17 mouse cellular contexts compared by ENCODE assay signal in the genomic region with DNA sequence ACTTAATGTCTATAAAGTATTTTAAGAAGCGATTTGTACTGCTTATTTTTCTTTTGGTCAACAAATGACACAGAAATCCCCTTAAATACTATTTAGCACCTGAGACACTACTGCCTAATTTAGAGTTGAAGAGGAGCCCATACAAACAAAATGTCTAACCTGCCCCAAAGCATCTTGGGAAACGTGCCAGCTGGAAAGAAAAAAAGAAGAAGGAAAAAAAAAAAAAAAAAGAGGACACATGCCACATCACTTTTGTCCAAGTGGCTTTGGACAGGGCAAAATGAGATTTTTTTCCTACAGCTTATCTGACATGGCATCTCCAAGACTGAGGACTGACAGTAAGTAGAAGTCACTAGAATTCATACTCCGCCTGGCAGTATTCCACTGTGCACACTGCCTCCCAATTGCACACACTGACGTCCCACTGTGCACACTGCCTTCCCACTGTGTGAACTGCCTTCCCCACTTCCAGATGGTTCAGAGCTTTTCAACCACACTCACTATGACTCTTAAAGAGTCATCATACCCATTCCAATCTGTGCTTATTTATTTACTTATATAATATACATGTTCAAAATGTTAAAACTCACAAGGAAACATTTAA.
"Had no signal": no experiment of that assay in that cellular context is flagged by ENCODE, and none has a peak within 500 bp of the region (broad histone marks: within the 10 kb centered on the region; RNA-seq: fewer than 3 reads in every experiment).

No protein-coding gene starts in this region.

- H3K27ac ChIP-seq: left cerebral cortex, adult 2 months; liver, embryonic 13.5 days; midbrain, embryonic 10.5 days; stomach, embryonic 15.5 days had no signal

- DNase-seq: kidney, adult 18-20 months; kidney, adult 9 months; kidney, postnatal 36 days; layer of hippocampus, postnatal 36 days; liver, embryonic 13.5 days; lung, adult 2 months; lung, postnatal 14 days; midbrain, embryonic 14.5 days; retina, postnatal 1 day; right cerebral cortex, postnatal 25 days; spleen, adult 18-20 months; thymus, adult 18-20 months; thymus, postnatal 36 days had no signal

- H3K4me3 ChIP-seq: left cerebral cortex, adult 2 months; liver, embryonic 13.5 days; megakaryocyte, embryonic 14.5 days; midbrain, embryonic 10.5 days; stomach, embryonic 15.5 days had no signal

- H3K4me1 ChIP-seq: liver, embryonic 13.5 days; midbrain, embryonic 10.5 days; stomach, embryonic 15.5 days had no signal

- H3K27me3 ChIP-seq: liver, embryonic 13.5 days; megakaryocyte, embryonic 14.5 days; stomach, embryonic 15.5 days had no signal

- H3K9ac ChIP-seq: liver, embryonic 13.5 days; stomach, embryonic 15.5 days had no signal

- H3K9me3 ChIP-seq: liver, embryonic 13.5 days; midbrain, embryonic 10.5 days; stomach, embryonic 15.5 days had no signal

- H3K36me3 ChIP-seq: liver, embryonic 13.5 days; midbrain, embryonic 10.5 days; stomach, embryonic 15.5 days had no signal

- H3K4me2 ChIP-seq: liver, embryonic 13.5 days; stomach, embryonic 15.5 days had no signal
